Mouse (Mus musculus) neural tube, embryonic 11.5 days (tissue): ENCODE results near the gene Crb1. TPM values are rescaled to one million over a fixed set of nuclear protein-coding genes. Genes with fewer than 3 reads are reported as not detected.
"Not testable (repeated sequence)": the region's sequence is repeated elsewhere in the genome, so short reads cannot be mapped to it uniquely, and the experiment has no call there.

ENCODE experiments used
- ATAC-seq: fragments of 200-750 bp; cut with Nextera tagmentation; 2 replicates; pipeline ENCODE4 v1.8.0; 2017; ENCODE audit warnings: moderate number of reproducible peaks, mild to moderate bottlenecking, moderate TSS enrichment, moderate library complexity; ENCODE audit not compliant: insufficient read depth, low FRiP score, low TSS enrichment
- DNase-seq: peaks from one replicate; pipeline ENCODE4 v3.0.0-alpha.2; 2015; ENCODE audit warnings: low spot score
- H3K27ac ChIP-seq: fragments of 300-500 bp; sonication (generic); 2 replicates; pipeline ENCODE4 v1.5.1; 2014; ENCODE audit warnings: low read depth, mild to moderate bottlenecking, low read length
- H3K27me3 ChIP-seq: fragments of 300-500 bp; sonication (generic); 2 replicates; pipeline ENCODE4 v1.6.1; 2014; ENCODE audit warnings: mild to moderate bottlenecking, low read length, mixed read lengths; ENCODE audit not compliant: control insufficient read depth, insufficient read depth
- H3K36me3 ChIP-seq: fragments of 300-500 bp; sonication (generic); 2 replicates; pipeline ENCODE4 v1.6.1; 2014; ENCODE audit warnings: mild to moderate bottlenecking, low read length, moderate library complexity, mixed read lengths; ENCODE audit not compliant: control insufficient read depth, insufficient read depth
- H3K4me1 ChIP-seq: fragments of 300-500 bp; sonication (generic); 2 replicates; pipeline ENCODE4 v1.6.1; 2014; ENCODE audit warnings: low read length, mixed read lengths; ENCODE audit not compliant: control insufficient read depth, insufficient read depth
- H3K4me2 ChIP-seq: fragments of 300-500 bp; sonication (generic); 2 replicates; pipeline ENCODE4 v1.6.1; 2014; ENCODE audit warnings: low read depth, mild to moderate bottlenecking, moderate library complexity
- H3K4me3 ChIP-seq: fragments of 300-500 bp; sonication (generic); 2 replicates; pipeline ENCODE4 v1.5.1; 2014; ENCODE audit warnings: low read depth, low read length
- H3K9ac ChIP-seq: fragments of 300-500 bp; sonication (generic); 2 replicates; pipeline ENCODE4 v1.6.1; 2014; ENCODE audit warnings: mild to moderate bottlenecking, low read length
- H3K9me3 ChIP-seq: fragments of 300-500 bp; sonication (generic); 2 replicates; pipeline ENCODE4 v1.6.1; 2016; ENCODE audit warnings: low read length; ENCODE audit not compliant: control insufficient read depth
- WGBS: fragments of 180-500 bp; shearing (Covaris S2); extraction: QIAGEN DNeasy Blood & Tissue Kit; methylation state at CpG from one replicate; pipeline ENCODE4 v1.1.7; 2014; 5-methylcytosine and 5-hydroxymethylcytosine counted together
- polyA plus RNA-seq: library from polyadenylated mRNA; unstranded; fragments of >200 nt; fragmentation: Nextera tagmentation; extraction: Ambion mirVana; gene quantifications from 2 replicates; pipeline ENCODE4 v1.2.1, GENCODE M21; 2014

Crb1 gene
- polyA plus RNA-seq, 1 experiment from 2014 or later = 2.3 TPM

- no peaks in the 10 kb centered on the region for H3K27me3 ChIP-seq
- no peak overlapping the region for H3K4me3 ChIP-seq
- H3K4me1 ChIP-seq = no peaks in the 10 kb centered on the region
- no peak overlapping the region for H3K4me2 ChIP-seq
- WGBS = 87% methylated on average over 4 of the region's 4 CpGs
- no peak overlapping the region for H3K27ac ChIP-seq
- ATAC-seq (no peak), DNase-seq (no peak)
- no peaks in the 10 kb centered on the region for H3K36me3 ChIP-seq
- no peaks in the 10 kb centered on the region for H3K9me3 ChIP-seq
- no peak overlapping the region for H3K9ac ChIP-seq
These were observed 62.5 kb downstream of the Crb1 start for GRCm38 (mm10) chr1:139314297-139314874.

GRCm38 (mm10) chr1:139308915-139309314, 68.0 kb downstream of the Crb1 start:
- Histone ChIP-seq H3K9ac (no peak overlapping the region), H3K27ac (no peak overlapping the region), H3K4me1 (no peaks in the 10 kb centered on the region), H3K36me3 (no peaks in the 10 kb centered on the region), H3K4me3 (no peak overlapping the region), H3K9me3 (no peaks in the 10 kb centered on the region), H3K27me3 (no peaks in the 10 kb centered on the region), H3K4me2 (no peak overlapping the region)
- ATAC-seq (no peak), DNase-seq (no peak)
- WGBS = 70% methylated on average over 4 of the region's 4 CpGs

- H3K9me3 ChIP-seq, H3K9ac ChIP-seq, H3K4me3 ChIP-seq, H3K27me3 ChIP-seq, H3K4me2 ChIP-seq, ATAC-seq, H3K4me1 ChIP-seq, H3K27ac ChIP-seq, DNase-seq, H3K36me3 ChIP-seq: not testable (repeated sequence)
These were observed 74.4 kb downstream of the Crb1 start for GRCm38 (mm10) chr1:139302519-139302918.

- no peak for ATAC-seq
- H3K36me3 ChIP-seq = no peaks in the 10 kb centered on the region
- WGBS = 66% methylated on average over 5 of the region's 5 CpGs
These were observed 75.1 kb downstream of the Crb1 start for GRCm38 (mm10) chr1:139301830-139302229.

GRCm38 (mm10) chr1:139292023-139292422, 84.9 kb downstream of the Crb1 start:
- ATAC-seq (no peak), DNase-seq (no peak)
- no peak overlapping the region for H3K9ac ChIP-seq
- no peaks in the 10 kb centered on the region for H3K27me3 ChIP-seq
- H3K4me3 ChIP-seq = no peak overlapping the region
- no peaks in the 10 kb centered on the region for H3K9me3 ChIP-seq
- no peak overlapping the region for H3K4me2 ChIP-seq
- 56% methylated on average over 4 of the region's 4 CpGs for WGBS
- H3K4me1 ChIP-seq = no peaks in the 10 kb centered on the region
- H3K27ac ChIP-seq = no peak overlapping the region
- no peaks in the 10 kb centered on the region for H3K36me3 ChIP-seq

More at GRCm38 (mm10) chr1:139301830-139302229, 75.1 kb downstream of the Crb1 start:
- Histone ChIP-seq H3K4me1 (0 out of 2 replicates have a peak, but pooled peaks cover 3% of the 10 kb centered on the region), H3K27me3 (no peaks in the 10 kb centered on the region), H3K4me3 (no peak overlapping the region), H3K27ac (no peak overlapping the region), H3K9me3 (no peaks in the 10 kb centered on the region), H3K9ac (no peak overlapping the region), H3K4me2 (no peak overlapping the region)
- no peak for DNase-seq

- Histone ChIP-seq H3K9me3 (no peaks in the 10 kb centered on the region), H3K9ac (no peak overlapping the region), H3K27me3 (no peaks in the 10 kb centered on the region), H3K27ac (no peak overlapping the region), H3K4me3 (no peak overlapping the region), H3K4me2 (no peak overlapping the region), H3K4me1 (no peaks in the 10 kb centered on the region), H3K36me3 (no peaks in the 10 kb centered on the region)
- ATAC-seq (peak; percentile 62; the same call in 1 of the 2 replicates), DNase-seq (peak; percentile 34)
- 38% methylated on average over 1 of the region's 1 CpGs for WGBS
These were observed 85.3 kb downstream of the Crb1 start for GRCm38 (mm10) chr1:139291593-139291992.

GRCm38 (mm10) chr1:139276619-139277320, 100.1 kb downstream of the Crb1 start:
- no peaks in the 10 kb centered on the region for H3K9me3 ChIP-seq
- WGBS = 81% methylated on average over 4 of the region's 4 CpGs
- no peaks in the 10 kb centered on the region for H3K27me3 ChIP-seq

GRCm38 (mm10) chr1:139267844-139268243, 109.1 kb downstream of the Crb1 start:
- DNase-seq = peak; percentile 24
- no peak for ATAC-seq
- 26% methylated on average over 6 of the region's 6 CpGs for WGBS

More at GRCm38 (mm10) chr1:139276619-139277320, 100.1 kb downstream of the Crb1 start:
- no peak for DNase-seq
- H3K9ac ChIP-seq = no peak overlapping the region
- no peaks in the 10 kb centered on the region for H3K4me1 ChIP-seq
- no peak for ATAC-seq
- no peak overlapping the region for H3K4me3 ChIP-seq
- H3K36me3 ChIP-seq = no peaks in the 10 kb centered on the region
- H3K27ac ChIP-seq = no peak overlapping the region
- H3K4me2 ChIP-seq = no peak overlapping the region

GRCm38 (mm10) chr1:139264245-139264644, 112.7 kb downstream of the Crb1 start:
- Histone ChIP-seq H3K27ac (no peak overlapping the region), H3K27me3 (no peaks in the 10 kb centered on the region), H3K9ac (no peak overlapping the region), H3K36me3 (no peaks in the 10 kb centered on the region), H3K4me3 (no peak overlapping the region), H3K4me1 (no peaks in the 10 kb centered on the region), H3K9me3 (no peaks in the 10 kb centered on the region), H3K4me2 (no peak overlapping the region)
- DNase-seq = no peak
- WGBS = 96% methylated on average over 1 of the region's 1 CpGs
- ATAC-seq = no peak

More at GRCm38 (mm10) chr1:139267844-139268243, 109.1 kb downstream of the Crb1 start:
- H3K4me1 ChIP-seq = no peaks in the 10 kb centered on the region
- H3K27me3 ChIP-seq = no peaks in the 10 kb centered on the region
- no peak overlapping the region for H3K9ac ChIP-seq
- no peak overlapping the region for H3K27ac ChIP-seq
- H3K4me2 ChIP-seq = no peak overlapping the region
- no peaks in the 10 kb centered on the region for H3K36me3 ChIP-seq
- no peaks in the 10 kb centered on the region for H3K9me3 ChIP-seq
- H3K4me3 ChIP-seq = no peak overlapping the region
